Mouse (Mus musculus): ENCODE data around the gene Zmym5. TPM values are rescaled to one million over a fixed set of nuclear protein-coding genes. Genes with fewer than 3 reads are reported as not detected.
"Not testable (repeated sequence)": the region's sequence is repeated elsewhere in the genome, so short reads cannot be mapped to it uniquely, and the experiment has no call there.

Gene Zmym5
- polyA plus RNA-seq (2012; rRNA removed), result 4.2 and 6.8 TPM in 2 replicates

DNA sequence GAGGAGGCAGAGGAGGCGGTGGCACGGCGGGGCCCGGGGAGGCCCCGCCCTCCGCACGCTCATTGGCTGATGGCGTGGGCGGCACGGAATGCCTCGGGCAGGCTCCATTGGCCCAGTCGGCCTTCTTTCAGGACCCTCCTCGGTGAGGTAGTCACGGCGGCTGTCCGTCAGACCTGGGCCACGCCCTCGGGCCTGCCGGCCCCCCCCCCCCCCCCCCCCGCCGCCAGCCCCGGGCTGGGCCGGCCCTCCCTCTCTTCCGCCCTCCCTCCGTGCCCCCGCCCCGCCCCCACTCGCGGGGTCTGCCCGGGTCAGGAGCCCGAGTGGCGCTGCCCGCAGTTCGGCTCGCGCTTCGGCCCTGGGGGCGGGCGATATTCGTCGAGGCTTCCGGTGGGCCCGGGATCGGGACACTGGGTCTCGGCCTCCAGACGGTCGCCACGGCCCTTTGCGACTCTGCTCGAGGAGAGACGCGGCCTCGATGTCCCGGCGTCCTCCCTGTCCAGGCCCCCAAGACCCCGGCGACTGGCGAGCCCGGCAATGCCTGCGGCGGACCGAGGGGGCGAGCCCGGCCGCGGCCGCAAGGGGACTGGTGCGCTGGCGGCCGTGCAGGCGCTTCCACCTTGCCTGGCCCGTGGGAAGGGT is at the start of gene Zmym5:
TSS of gene Zmym5 (minus strand) at position 16 of the 639 bp plus-strand sequence.
- peak; percentile 51; the same call in 1 of the 2 replicates for TF ChIP-seq POLR2A (IDR thresholded peaks at IDR 0.05; ENCODE audit: borderline replicate concordance, extremely low read depth, low read depth, low read length)
- peak within 1 kb of the TSS; percentile 76 for H3K4me3 ChIP-seq (replicated peaks; ENCODE audit: extremely low read depth, low read depth, low read length)
- peak; percentile 89 for DNase-seq
- 0% methylated on average over 44 of the region's 72 CpGs for WGBS
- peaks cover 15% of the 10 kb centered on the region for H3K4me1 ChIP-seq (ENCODE audit: control insufficient read depth, insufficient read depth, low read length)

DNA sequence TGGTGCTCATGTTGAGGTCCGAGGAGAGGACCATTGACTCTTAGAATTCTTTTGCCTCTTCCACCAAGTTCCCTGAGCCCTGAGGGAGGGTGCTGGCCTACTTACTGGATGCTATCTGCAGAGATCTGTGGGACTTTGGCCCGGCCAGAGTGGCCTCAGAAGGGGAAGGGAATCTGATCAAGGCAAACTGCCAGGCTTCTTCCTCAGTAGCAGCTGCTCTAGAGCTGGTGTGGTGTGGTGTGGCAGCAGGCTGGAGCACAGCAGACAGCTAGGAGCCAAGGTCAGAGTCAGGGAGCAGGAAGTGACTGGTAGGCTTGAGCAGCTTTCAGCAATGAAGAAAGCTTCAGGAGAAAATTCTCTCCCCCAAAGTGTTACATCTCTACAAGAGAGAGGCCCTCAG is 38.2 kb upstream of the Zmym5 start:
- WGBS, result 42% methylated on average over 2 of the region's 2 CpGs
- TF ChIP-seq POLR2A (IDR thresholded peaks at IDR 0.05; ENCODE audit: borderline replicate concordance, extremely low read depth, low read depth, low read length) (no peak), CTCF (IDR thresholded peaks at IDR 0.05; ENCODE audit: insufficient read depth, low read length) (no peak)

DNA sequence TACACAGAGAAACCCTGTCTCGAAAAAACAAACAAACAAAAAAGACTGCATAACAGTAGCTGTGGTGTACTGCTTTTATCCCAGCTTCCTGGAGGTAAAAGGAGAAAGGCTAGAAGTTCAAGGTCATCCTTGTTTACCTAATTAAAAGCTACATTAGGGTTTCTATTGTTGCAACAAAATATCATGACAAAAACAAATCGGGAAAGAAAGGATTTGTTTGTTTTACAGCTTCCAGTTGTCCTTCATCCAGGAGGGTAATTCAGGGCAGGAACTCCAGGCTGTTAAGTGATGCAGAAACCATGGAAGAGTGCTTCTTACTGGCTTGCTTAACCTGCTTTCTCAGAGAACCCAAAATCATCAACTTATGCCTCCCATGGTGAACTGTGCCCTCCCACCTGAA is 36.8 kb upstream of the Zmym5 start:
- Histone ChIP-seq H3K4me1 (ENCODE audit: control insufficient read depth, insufficient read depth, low read length) (no peaks in the 10 kb centered on the region), H3K4me3 (replicated peaks; ENCODE audit: extremely low read depth, low read depth, low read length) (no peak overlapping the region)
- TF ChIP-seq POLR2A (IDR thresholded peaks at IDR 0.05; ENCODE audit: borderline replicate concordance, extremely low read depth, low read depth, low read length), result no peak
- TF ChIP-seq CTCF (IDR thresholded peaks at IDR 0.05; ENCODE audit: insufficient read depth, low read length), result no peak
- 43% methylated on average over 2 of the region's 2 CpGs for WGBS
- no peak for DNase-seq

More for the DNA sequence above, 38.2 kb upstream of the Zmym5 start:
- no peak for DNase-seq
- Histone ChIP-seq H3K4me1 (ENCODE audit: control insufficient read depth, insufficient read depth, low read length) (no peaks in the 10 kb centered on the region), H3K4me3 (replicated peaks; ENCODE audit: extremely low read depth, low read depth, low read length) (no peak overlapping the region)

DNA sequence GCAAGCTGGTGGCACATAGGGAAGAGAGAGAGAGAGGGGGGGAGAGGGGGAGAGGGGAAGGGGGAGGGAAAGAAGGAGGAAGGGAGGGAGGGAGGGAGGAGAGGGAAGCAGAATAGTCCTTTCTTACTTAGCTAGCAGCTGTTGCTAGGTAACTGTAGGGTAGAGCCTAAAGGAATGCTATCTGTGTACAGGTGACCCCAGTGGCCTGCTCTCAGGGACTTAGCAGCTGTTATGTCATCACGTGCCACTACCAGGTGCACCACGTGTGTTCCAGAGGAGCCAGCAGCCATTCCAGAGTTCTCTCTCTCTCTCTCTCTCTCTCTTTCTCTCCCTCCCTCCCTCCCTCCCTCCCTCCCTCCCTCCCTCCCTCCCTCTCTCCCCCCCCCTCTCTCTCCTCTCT is 33.0 kb upstream of the Zmym5 start:
- WGBS, result 16% methylated on average over 2 of the region's 2 CpGs
- Histone ChIP-seq H3K4me1 (ENCODE audit: control insufficient read depth, insufficient read depth, low read length) (no peaks in the 10 kb centered on the region), H3K4me3 (replicated peaks; ENCODE audit: extremely low read depth, low read depth, low read length) (no peak overlapping the region)
- no peak for DNase-seq
- TF ChIP-seq POLR2A (IDR thresholded peaks at IDR 0.05; ENCODE audit: borderline replicate concordance, extremely low read depth, low read depth, low read length), result no peak
- TF ChIP-seq CTCF (IDR thresholded peaks at IDR 0.05; ENCODE audit: insufficient read depth, low read length), result no peak

DNA sequence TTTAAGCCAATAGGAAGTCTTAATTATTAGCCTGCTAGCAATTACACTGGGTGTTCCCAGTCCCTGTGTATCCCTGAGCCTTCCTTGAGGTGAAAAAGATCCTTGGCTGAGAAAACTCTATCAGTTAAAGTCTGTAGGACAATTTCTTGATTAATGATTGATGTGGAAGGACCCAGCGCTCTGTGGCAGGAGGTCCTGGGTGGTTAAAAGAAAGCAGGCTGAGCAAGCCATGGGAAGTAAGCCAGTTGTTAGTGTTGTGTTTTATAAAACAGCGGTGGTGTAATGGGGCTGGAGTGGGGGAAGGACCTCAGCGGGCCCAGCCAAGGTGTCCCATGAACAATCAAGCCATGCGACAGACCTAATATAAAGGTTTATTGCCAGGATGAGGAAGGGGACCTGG is 32.5 kb upstream of the Zmym5 start:
- H3K4me3 ChIP-seq (replicated peaks; ENCODE audit: extremely low read depth, low read depth, low read length), result no peak overlapping the region
- TF ChIP-seq POLR2A (IDR thresholded peaks at IDR 0.05; ENCODE audit: borderline replicate concordance, extremely low read depth, low read depth, low read length) (no peak), CTCF (IDR thresholded peaks at IDR 0.05; ENCODE audit: insufficient read depth, low read length) (no peak)
- 65% methylated on average over 4 of the region's 4 CpGs for WGBS
- DNase-seq, result no peak
- no peaks in the 10 kb centered on the region for H3K4me1 ChIP-seq (ENCODE audit: control insufficient read depth, insufficient read depth, low read length)

DNA sequence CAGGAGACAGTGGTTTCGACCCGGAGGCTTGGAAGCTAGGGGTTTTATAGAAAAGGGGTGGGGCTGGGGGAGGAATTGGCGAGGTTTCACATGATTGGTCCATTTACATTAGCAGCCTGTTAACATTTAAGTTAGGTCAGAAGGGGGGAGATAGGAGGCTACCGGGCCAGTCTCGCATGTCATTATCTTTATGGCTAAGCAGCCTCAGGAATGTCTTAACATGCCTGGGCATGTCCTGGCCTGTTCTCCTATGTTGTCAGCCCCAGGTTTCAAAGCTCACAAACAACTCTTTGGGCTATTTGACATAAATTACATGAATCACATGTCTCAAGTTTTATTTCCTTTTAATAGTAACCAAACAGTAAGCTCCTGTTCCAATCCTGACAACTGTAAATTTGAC is 23.1 kb upstream of the Zmym5 start:
- 90% methylated on average over 5 of the region's 5 CpGs for WGBS
- not testable (repeated sequence) for DNase-seq; H3K4me3 ChIP-seq (replicated peaks; ENCODE audit: extremely low read depth, low read depth, low read length); H3K4me1 ChIP-seq (ENCODE audit: control insufficient read depth, insufficient read depth, low read length)

DNA sequence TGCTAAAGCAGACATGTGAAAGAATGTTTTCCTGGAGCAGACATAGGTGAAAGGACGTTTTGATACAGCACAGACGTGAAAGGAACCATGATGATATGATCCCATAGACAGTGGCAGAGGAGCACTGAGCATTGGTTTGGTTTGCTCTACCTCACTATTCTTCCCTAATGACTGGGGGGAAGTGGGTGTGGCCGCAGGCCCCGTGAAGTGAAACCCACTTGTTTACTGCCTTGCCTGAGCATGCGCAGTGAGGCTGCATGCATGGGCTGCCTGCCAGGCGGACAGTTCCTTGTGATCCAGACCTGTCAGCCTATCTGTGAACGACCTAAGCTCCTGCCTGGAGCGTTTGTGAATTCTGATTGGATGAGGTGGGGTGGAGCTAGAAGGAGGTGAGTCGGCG is 21.7 kb upstream of the Zmym5 start:
- DNase-seq, result peak; percentile 32
- H3K4me3 ChIP-seq (replicated peaks; ENCODE audit: extremely low read depth, low read depth, low read length); H3K4me1 ChIP-seq (ENCODE audit: control insufficient read depth, insufficient read depth, low read length): not testable (repeated sequence)
- WGBS, result 44% methylated on average over 10 of the region's 10 CpGs

DNA sequence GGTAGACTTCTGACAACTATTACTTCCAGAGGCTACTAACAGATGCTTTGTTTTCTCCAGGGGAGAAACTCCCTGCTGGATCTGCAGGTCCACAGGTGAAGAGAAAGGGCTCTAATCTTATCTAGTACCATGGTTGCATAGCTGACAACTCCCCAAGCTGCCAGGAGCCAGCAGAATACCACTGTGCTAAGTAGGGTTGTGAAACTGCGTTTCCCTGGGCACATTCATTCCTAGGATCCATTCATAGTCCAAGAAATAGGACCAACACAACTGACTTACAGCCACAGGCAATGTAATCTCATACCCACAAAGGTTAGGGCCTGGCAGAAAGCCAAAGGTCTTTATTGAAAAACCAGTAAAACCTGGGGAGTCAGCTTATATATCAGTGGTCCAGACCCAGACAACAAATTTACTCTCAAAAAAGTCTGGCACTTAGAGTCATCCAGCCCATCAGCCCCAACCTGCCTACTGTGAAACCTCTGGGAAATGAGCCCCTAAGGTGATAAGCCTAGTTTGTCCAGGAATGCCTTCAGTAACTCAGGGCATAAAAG is 21.1 kb upstream of the Zmym5 start:
- WGBS, result 44% methylated on average over 1 of the region's 1 CpGs
- TF ChIP-seq POLR2A (IDR thresholded peaks at IDR 0.05; ENCODE audit: borderline replicate concordance, extremely low read depth, low read depth, low read length) (no peak), CTCF (IDR thresholded peaks at IDR 0.05; ENCODE audit: insufficient read depth, low read length) (no peak)
- Histone ChIP-seq H3K4me1 (ENCODE audit: control insufficient read depth, insufficient read depth, low read length) (no peaks in the 10 kb centered on the region; the same call in 1 of the 2 replicates), H3K4me3 (replicated peaks; ENCODE audit: extremely low read depth, low read depth, low read length) (no peak overlapping the region)
- no peak for DNase-seq

DNA sequence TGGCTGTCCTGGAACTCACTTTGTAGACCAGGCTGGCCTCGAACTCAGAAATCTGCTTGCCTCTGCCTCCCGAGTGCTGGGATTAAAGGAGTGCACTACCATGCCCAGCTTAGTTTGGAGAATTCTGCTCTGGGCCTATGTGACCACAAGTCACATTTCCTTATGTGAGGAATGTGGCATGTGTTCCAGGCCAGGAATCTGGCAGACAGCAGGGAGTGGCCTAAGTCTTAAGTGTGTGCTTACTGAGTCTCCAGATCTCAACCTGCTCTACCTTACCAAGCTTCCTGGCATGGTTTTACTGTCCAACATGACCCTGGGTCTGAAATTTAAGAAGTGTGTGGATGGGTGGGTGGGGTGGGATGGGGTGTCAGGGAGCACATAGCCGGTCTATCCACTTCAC is 20.6 kb upstream of the Zmym5 start:
- Histone ChIP-seq H3K4me3 (replicated peaks; ENCODE audit: extremely low read depth, low read depth, low read length) (no peak overlapping the region), H3K4me1 (ENCODE audit: control insufficient read depth, insufficient read depth, low read length) (no peaks in the 10 kb centered on the region; the same call in 1 of the 2 replicates)
- peak; percentile 13 for DNase-seq
- no peak for TF ChIP-seq CTCF (IDR thresholded peaks at IDR 0.05; ENCODE audit: insufficient read depth, low read length)
- WGBS, result 73% methylated on average over 3 of the region's 3 CpGs

DNA sequence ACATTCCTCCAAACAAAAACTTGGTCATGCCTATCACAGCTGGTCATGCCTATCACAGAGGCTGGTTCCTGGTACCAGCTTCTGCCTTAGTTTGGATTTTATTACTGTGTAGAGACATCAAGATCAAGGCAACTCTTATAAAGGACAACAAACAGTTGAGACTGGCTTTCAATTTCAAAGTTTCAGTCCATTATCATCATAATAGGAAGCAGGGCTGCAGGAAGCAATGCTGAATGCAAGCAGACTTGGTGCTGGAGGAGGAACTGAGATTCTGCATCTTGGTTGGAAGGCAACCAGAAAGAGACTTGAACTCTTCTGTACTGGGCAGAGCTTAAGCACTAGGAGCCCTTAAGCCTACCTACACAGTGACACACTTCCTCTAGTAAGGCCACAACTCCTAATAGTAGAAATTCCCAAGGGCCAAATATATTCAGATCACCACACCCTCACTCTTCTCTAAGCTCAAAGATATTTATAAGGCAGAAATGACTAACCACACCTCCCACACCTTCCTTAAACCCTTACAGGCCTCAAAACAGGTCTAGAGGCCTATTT is 19.1 kb upstream of the Zmym5 start:
- DNase-seq, result no peak

More for the DNA sequence above, 19.1 kb upstream of the Zmym5 start:
- TF ChIP-seq CTCF (IDR thresholded peaks at IDR 0.05; ENCODE audit: insufficient read depth, low read length), result no peak
- no peak for TF ChIP-seq POLR2A (IDR thresholded peaks at IDR 0.05; ENCODE audit: borderline replicate concordance, extremely low read depth, low read depth, low read length)
- H3K4me1 ChIP-seq (ENCODE audit: control insufficient read depth, insufficient read depth, low read length), result no peaks in the 10 kb centered on the region; the same call in 1 of the 2 replicates
- H3K4me3 ChIP-seq (replicated peaks; ENCODE audit: extremely low read depth, low read depth, low read length), result no peak overlapping the region

Measured in lung, adult 2 months (tissue).